Mouse (Mus musculus) heart, adult 11 months (tissue): ENCODE results near the gene Pam.

Experiments
- DNase-seq: peaks from one replicate; pipeline ENCODE4 v3.0.0; 2022

The Pam gene

DNA sequence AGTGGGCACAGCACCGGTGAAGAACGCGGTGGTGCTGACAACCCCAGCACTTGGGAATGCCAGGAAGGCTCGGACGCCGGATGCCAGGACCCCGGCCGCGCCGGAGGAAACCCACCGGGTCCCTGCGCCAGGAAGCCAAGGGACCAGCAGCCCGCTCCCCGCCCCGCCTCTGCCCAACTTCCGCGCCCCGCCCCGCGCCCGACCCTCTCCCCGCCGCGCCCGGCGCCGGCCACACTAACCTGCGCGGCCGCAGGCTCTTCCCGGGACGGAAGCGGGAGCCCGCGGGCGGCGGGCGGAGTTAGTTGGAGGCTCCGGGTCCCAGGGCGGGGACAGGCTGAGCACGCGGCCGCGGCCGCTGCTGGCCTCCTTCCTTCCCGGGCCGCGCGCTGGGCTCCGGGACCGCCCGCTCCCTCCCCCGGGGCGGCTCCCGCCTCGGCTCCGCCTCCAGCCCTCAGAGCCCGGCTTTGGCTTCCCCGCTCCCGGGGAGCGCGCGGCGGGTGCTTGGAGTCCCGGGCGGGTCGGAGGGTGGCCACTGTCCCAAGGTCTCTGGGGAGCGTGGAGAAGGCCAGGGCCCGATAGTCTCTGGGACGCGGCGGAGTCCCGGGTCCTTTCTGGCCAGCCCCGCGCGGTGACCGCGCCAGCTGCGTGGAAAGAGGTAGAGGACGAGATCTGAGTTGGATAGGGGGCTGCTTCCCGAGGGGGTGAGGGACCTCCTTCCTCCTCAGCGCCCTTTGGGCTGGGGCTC lies at the start of gene Pam:
Pam (minus strand) TSS at position 401 of the 745 bp plus-strand sequence.
- peak; percentile 99 for DNase-seq

DNA sequence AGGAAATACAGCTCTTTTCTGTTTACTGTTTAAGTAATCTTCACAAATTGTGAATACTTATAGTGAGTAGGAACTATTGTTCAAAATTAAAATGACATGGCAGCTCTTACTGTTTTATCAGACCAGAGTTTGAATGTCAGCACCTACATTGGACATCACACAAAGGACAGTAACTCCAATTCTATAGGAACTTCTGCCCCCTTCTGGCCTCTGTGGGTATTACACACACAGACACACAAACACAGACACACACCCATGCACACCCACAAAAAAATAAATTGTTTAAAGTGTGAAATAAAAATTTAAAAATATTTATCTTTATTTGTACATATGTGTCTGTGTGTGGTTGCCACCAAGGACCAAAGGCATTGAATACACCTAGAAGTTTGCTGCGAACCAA lies 49.4 kb upstream of the Pam start:
- DNase-seq = no peak

DNA sequence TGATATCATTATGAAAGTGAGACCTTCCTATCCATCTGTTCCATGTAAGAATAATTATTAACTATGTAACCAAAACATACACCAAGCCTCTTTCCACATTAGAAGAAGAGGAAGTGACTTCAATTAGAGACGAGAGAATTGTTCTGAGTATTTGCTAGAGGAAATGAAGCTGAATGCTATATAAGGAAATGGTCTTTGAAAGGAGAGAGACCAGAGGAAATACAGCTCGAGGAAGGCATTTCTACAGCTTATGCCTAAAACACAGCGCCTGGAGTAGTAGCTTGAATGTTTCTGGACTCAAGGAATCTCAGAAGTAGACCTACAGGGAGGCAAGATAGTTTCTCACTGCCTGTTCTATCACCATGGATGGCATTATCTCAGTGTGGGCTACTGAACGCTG lies 35.8 kb upstream of the Pam start:
- no peak for DNase-seq

DNA sequence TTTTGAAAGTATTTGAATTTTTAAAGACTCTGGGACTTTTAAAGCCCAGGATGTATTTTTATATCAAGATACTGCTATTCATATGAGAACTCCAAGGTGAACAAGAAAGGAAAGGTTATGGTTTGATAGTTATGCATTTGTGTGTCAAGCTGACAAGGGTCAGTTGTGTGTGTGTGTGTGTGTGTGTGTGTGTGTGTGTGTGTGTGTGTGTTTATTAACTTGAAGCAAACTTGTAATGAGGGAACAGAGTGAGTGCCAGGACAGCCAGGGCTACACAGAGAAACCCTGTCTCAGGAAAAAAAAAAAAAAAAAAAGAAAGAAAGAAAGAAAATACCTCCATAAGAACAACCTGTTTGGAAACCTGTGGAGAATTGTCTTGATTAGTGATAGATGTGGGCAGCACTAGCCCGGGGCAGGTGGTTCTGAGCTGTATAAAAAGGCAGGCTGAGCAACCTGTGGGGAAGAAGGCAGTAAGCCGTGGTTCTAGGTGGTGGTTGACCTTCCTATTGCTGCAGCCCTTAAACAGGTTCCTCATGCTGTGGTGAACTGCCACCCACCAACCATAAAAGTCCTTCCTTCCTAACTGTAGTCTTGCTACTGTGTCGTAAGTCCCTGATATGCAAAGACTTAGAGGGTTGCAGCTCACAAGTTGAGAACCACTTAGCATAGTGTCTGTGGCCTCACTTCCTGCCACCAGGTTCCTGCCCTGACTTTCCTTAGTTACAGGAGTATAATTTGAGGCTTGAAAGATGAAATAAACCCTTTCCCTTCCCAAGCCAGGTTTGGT lies 34.3 kb upstream of the Pam start:
- peak; percentile 13 for DNase-seq

DNA sequence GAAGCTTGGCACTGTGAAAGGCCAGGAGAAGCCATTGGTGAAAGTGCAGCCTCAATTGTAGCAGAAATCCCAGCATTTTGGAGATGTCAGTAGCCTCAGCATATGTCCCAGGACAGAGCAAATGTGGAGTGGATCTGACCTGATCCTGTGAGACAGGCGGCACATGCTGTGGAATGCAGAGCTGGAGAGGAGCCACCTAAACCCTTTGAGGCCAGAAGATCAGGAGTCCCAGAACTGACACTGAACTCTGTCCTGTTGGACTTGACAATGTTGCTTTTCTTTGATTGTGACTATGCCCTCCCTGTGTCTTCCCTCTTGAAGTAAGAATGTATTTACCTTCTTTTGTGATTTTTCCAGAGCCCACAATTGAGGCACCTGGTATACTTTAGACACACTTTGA lies 33.7 kb upstream of the Pam start:
- peak; percentile 81 for DNase-seq

DNA sequence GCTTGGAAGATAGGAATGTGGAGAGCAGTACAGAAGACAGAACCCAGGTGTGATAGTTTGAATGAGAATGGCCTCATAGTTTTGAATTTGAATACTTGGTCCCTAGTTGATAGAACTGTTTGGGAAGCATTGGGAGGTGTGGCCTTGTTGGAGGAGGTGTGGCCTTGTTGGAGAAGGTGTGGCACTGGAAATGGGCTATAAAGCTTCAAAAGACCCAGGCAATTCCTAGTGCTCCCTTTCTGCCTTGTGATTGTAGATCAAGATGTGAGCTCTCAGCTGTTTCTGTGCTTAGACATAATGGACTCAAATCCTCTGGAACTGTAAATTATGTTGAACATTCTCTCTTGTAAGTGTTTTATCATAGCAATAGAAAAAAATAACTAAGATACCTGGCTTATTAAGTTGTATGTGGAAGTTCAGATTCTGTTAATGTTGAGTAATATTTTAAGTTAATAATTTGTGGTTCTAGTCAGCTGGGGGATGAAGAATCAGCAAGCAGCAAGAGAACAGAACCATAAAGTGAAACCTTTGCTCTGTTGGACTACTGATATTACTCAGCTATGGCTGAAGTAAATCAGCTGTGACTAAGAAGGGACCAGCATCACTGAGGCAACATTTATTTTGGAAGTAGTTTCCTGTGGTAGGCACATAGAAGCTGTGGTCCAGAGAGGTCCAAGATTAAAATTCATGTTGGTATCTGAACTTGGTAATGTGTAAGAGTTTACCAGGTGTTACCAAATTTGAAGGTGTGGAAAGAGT lies 33.1 kb upstream of the Pam start:
- no peak for DNase-seq

DNA sequence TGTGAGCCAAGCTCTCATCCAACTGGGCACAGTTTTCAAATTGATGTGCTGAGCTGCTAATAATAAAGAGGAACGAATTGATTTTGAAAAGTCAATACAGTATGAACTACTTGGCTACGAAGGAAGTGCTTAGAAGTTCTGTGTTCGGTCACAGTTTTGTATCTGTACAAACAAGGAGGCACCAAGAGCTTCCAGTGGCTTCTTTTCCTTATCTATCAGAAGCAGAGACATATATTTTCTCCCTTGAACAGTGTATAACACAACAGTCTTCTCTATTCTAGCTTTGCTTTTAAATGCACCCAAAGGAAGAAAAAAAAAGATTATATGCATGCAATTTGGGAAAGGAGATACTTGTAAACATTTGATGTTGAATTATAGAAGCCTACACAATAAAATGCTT lies 30.8 kb upstream of the Pam start:
- DNase-seq = peak; percentile 13

DNA sequence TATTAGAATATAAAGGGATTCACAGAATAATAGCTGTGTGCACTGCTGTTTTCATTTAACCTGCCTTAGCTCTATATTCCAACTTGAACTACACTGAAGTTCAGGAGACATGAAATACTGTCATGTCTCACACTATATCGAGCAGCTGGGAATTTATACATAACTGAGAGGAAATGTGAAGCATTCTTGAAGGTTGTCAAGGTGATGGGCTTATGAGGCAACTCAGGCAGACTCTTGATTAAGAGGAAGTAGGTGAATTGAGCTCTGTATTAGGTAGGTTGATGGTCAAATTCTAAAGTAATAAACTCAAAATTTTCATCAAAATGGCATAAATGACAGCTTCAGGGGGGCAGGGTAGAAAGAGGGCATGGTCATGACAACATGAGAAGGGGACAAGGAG lies 29.3 kb upstream of the Pam start:
- no peak for DNase-seq

DNA sequence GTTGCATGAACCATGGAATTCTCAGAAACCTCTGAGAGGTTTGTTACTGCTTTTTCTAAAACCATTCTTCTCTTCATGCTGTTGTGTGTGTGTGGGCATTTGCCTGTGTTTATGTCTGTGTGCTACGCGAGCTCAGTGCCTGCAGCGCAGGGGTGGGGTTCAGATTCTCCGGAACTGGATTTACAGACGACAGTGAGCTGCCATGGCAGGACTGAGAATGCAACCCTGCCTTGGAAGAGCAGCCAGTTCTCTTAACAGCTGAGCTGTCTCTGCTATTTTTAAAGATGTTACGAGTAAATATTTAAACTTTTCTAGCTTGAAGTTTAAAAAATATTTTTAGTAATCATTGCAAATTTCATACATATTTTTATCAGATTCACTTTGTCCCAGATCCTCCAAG lies 24.1 kb upstream of the Pam start:
- peak; percentile 50 for DNase-seq

DNA sequence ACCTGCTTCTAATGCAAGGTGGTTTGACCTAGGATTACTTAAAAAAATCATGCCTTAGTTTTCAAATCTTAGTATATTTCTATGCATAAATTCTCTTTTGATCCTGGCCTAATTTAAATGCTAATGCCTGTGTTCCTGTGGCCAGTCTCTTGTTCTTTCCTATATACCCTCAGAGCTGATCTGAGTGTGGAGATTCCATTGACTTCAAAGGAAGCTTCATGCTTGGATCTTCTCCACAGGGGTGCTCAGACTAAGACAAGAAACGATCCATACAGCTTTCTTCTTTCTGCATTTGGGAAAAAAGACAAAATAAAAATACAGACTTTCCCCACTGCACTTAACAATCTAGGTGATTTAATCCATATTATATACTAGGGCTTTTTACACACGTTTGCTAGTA lies 12.2 kb upstream of the Pam start:
- DNase-seq = no peak

DNA sequence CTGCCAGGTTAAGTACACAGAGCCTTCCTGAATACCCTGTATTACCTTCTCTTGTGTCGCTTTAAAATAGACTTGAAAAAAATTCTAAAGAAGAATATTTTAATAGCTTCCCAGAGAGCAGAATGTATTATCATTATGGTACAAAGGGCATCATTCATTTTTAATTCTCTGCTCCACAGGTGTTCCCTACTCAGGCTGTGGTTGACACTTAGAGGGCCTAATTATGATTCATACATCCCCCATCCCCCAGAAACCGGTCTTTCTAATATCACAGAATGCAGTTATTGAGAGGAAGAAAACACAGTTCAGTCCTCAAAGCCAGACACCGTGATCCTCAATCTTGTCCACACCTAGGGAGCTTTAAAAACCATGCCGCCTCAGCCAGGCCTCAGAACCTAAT lies 4.0 kb upstream of the Pam start:
- no peak for DNase-seq

DNA sequence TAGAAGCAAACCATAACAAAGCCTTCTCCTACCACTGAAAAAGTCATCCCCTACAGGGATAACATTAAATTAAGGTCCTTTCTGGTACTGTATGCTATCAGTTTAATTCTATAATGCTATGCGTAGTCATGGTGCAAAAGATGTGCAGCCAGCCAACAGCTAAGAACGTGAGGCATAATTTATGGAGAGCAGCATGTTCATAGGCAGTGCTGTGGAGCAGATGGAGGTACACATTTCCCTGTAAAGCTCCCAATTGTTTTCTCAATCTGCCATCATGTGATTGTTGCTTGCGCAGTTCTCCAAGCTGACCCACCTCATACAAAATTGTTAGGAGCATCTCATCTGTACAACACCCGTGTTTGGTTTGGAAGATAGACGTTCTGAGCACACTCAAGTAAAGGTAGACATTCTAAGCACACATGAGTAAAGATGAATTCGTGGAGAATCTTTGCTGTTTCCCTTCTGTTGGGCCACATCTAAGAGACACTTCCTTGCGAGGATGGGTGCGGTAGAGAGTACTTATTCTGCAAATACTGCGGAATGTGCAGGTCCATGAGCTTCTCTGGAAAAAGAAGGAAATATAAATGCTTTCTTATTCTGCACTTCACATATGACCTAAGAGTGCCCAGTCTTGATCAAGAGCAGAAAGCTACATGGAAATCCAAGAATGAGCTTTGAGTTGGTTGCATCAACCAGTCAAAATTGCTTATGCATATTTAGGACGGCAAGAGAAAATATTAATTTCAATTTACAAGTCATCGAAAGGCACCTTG lies 2.7 kb upstream of the Pam start:
- DNase-seq = peak; percentile 69

DNA sequence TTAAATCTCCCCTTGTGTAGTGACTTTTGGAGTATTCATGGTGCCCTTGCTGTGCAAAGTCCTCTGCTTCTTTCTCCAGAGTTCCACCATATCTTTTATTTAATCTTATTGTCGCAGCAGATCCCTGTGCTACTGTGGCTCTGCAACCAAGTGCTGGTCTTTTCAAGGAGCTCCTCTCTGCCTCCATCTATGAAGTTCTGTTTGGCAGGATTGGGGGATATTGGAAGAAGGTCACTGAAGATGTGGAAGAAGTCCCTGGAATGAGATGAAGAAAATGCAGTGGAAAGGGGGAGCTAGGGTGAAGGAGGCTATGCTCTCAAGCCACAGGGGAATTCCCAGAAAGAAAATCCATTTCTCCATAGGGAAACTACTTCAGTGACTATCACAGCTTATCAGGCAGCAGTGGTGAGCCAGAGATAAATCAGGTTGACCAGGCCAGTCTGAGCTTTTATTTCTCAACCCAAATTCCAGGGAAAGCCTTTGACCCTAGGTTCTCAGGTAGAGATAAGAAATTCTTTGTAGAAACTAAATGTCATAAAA lies 1.0 kb upstream of the Pam start:
- peak; percentile 72 for DNase-seq

DNA sequence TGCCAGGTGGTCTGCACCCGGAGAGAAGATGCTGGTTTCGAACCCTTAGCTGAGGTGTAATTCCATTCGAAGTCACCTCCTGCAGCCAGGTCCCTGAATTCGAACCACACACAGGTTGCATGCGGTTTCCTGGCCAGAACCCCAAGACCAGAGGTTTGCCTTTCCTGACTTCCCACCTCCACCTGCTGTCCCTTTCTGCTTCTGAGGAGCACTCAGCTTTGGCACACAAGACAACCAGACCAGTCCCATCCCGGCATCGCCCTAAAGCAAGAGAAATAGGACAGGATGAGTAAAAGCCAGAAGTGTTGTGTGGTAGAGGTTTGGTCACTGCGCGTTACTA lies 515 bp upstream of the Pam start:
- no peak for DNase-seq

DNA sequence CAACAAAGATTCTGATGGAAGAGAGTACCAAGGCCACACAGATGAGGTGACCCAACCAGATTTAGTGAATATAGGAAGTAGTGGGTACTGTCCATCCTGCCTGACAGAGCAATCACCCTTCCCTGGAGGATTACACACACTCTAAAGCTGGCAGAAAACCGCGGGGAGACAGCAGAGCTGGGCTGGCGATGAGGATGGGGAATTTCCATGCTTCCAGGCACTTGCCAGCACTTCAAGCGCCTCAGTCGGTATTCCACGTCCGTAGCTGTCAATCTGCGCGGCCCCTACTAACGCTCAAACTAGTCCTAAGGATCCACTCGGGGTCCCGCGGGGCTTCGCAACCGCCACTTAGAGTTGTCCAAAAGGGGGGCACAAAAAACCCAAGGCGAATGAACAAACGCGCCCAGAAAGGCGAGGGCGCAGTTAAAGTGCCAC lies 618 bp downstream of the Pam start:
- no peak for DNase-seq

DNA sequence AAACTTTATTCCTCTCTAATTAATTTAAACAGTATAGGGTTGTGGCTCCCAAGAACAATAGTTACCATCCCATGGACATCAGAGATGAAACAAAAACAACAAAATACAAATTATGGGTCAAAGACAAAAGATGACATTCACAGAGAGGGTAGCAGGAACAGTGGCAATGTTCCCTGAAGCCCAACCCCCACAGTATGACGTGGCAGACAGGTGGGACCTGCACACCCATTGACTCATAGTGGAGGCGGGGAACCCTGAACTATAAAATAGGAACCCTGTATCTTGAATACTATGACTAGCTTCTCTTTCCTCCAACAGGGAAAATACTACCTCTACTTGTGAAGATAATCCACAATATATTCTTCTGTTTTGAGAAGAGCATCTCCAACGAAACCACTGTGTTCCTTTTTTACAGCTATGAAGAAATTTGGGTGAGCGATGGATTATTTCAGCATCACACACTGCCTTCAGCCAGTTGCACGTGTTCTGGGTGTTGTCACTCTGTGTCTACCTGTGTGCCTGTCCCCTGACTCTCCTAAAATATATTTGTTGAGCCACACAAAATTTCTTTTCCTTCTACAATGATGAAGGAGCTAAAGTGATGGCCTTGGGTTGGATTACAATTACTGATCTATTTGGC lies 6.0 kb downstream of the Pam start:
- peak; percentile 78 for DNase-seq

DNA sequence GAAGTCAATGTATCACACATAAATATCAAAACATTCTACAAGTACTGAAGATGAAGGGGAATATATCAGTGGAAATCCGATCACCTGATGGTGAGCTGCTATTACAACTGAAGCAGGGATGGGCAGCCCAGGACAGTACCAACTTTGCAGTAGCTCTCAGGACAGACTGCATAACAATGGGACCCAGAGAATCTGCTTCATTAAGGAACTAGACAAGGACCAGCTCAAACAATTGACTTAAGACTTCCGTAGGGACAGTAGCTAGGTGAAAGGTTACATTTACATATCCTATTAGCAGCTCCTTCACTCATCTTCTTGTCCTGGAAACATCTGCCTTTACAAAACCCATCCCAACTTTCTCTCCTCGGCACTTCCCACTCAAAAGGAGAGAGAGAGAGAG lies 9.0 kb downstream of the Pam start:
- peak; percentile 39 for DNase-seq

DNA sequence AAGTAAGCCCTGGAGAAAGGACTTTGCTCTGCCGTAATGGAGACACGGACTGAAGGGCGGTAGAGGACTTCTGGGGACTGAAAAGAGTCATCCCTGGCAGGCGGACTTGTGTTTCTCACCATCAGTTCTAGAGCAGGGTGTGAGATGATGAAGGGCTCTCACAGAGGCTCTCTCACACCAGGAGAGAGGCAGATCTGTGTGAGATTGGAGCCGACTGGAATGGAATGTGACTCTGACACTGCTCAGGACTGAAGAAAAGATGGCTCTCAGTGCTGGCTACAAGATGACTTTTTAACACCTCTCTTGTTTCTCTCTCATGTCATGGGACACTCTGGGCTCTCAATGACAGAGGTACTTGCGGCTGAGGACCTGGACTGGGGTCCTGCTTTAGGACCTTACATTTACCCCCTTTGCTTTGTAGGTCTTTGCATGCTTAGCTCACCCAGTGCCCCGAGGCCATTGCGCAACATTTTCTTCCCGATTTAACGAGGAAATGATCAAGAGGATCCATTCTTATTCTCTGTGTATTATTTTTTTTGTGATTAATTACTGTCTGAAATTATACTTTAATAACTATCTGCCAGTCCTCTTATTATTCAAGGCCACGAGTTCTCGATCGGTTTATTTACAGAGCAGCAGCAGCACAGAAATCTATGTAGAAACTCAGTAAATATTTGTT lies 10.7 kb downstream of the Pam start:
- peak; percentile 84 for DNase-seq

DNA sequence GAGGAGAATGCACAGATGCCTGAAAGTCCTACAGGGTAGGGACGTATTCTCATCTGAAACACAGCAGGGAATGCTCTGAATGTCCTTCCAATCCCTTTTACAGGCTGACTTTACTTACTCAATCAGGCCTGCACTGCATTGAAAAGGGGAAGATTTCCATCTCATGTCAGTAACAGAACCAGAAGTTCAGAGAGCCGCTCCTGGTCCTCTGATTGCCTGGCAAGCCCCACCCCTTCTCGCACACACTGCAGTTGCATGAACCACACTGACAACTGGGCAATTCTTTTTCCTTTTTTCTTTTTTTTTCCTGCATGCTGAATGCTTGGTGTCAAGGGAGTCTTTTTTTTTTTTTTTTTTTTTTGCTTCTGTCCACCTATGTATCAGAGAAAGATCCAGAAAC lies 11.9 kb downstream of the Pam start:
- DNase-seq = peak; percentile 61

DNA sequence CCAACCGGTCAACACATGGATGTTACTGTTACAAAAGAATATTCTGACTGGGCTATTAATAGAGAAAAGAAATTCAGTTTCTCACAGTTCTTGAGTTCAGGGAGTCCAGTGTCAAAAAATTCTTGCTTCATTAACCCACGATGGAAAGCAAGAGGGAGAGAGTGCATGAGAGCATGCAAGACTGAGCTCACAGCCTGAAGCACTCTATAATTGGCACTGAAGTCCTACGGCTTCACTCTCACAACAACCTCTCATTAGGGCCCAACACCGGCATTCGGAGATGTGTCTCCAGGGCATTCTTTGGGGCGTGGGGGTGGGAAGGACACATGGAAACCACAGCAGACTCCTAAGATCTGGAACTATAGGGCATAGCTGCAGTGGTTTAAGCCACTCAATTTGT lies 12.5 kb downstream of the Pam start:
- peak; percentile 64 for DNase-seq

DNA sequence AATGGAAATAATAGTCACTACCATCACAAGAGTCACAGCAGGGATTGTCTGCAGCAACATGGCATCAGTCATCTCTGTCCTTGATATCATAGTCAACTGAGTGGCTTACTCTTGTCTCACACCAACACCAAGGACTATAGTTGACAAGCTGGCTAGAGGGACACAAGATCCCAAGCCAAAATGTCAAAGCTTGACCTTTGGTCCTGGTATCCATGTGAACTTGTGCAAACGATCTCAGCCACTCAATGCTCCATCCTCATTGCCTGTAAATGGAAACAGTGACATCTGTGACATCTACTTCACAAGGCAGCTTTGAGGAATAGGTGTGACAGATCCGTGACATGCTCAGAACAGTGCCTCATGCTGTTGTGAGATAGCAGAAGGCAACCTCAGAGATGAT lies 15.0 kb downstream of the Pam start:
- DNase-seq = peak; percentile 86

DNA sequence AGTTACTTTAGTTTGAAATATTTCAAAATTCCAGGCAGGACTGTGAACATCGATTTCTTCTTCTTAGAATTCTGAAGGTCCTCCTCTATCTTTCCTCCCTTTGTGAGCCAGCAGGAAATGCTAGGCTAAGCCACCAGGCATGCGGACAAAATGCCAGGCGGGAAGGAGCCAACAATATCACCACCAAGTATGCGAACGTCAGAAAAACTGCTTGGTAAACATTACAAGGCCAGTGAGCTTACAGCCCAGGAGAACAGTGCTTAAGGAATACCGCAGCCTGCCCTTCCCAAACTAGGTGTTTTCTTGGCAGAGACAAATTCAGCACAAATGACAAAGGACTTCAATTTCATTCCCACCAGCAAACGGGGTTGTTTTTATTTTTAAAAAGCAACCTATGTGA lies 15.8 kb downstream of the Pam start:
- DNase-seq = peak; percentile 96
